Mouse (Mus musculus) midbrain, embryonic 12.5 days (tissue): ENCODE results near the gene Tet2. TPM values are rescaled to one million over a fixed set of nuclear protein-coding genes. Genes with fewer than 3 reads are reported as not detected.
A peak's percentile ranks its signal among the peaks of the same experiment; 100 is the strongest.

ENCODE experiments used
- ATAC-seq: fragments of 200-750 bp; cut with Nextera tagmentation; 2 replicates; pipeline ENCODE4 v1.8.0; 2017; ENCODE audit warnings: low read depth, moderate TSS enrichment, moderate library complexity; ENCODE audit not compliant: low FRiP score
- H3K27ac ChIP-seq: fragments of 300-500 bp; sonication (generic); replicated peaks from 2 replicates; pipeline ENCODE4 v1.5.1; 2016; ENCODE audit warnings: mild to moderate bottlenecking
- H3K27me3 ChIP-seq: fragments of 300-500 bp; sonication (generic); 2 replicates; pipeline ENCODE4 v1.6.1; 2016; ENCODE audit warnings: mild to moderate bottlenecking
- H3K36me3 ChIP-seq: fragments of 300-500 bp; sonication (generic); 2 replicates; pipeline ENCODE4 v1.6.1; 2016
- H3K4me1 ChIP-seq: fragments of 300-500 bp; sonication (generic); 2 replicates; pipeline ENCODE4 v1.6.1; 2016
- H3K4me2 ChIP-seq: fragments of 300-500 bp; sonication (generic); replicated peaks from 2 replicates; pipeline ENCODE4 v1.6.1; 2016; ENCODE audit warnings: mild to moderate bottlenecking, moderate library complexity
- H3K4me3 ChIP-seq: fragments of 300-500 bp; sonication (generic); 2 replicates; pipeline ENCODE4 v1.5.1; 2016; ENCODE audit warnings: mild to moderate bottlenecking
- H3K9ac ChIP-seq: fragments of 300-500 bp; sonication (generic); replicated peaks from 2 replicates; pipeline ENCODE4 v1.6.1; 2016; ENCODE audit warnings: mild to moderate bottlenecking, moderate library complexity
- H3K9me3 ChIP-seq: fragments of 300-500 bp; sonication (generic); 2 replicates; pipeline ENCODE4 v1.6.1; 2016; ENCODE audit warnings: mild to moderate bottlenecking
- WGBS: fragments of 180-500 bp; shearing (Covaris S2); methylation state at CpG from one replicate; pipeline ENCODE4 v1.1.7; 2016; 5-methylcytosine and 5-hydroxymethylcytosine counted together
- polyA plus RNA-seq: library from polyadenylated mRNA; unstranded; fragments of >200 nt; fragmentation: Nextera tagmentation; extraction: Ambion mirVana; gene quantifications from 2 replicates; pipeline ENCODE4 v1.2.1, GENCODE M21; 2016

Gene Tet2
- polyA plus RNA-seq, 1 experiment from 2014 or later: 26.3 TPM

DNA sequence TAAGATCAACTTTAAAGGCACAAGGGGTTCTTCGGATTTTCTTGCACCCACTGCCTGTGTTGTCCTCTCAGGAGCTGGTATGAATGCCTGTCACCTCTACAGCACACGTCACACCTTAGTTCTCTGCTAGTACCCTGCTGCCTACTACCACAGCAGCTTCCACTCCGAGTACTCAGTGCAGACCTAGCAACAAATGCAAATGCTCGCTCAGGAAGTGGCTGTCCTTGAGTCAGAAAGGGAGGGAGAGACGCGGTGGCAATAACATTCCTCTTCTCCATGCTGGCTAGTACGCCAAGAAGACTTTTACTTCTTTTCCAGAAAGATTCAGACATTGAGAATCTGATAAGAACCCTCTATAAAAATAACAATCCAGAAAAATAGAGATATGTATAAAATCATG lies 31.5 kb downstream of the Tet2 start:
- Histone ChIP-seq H3K9me3 (no peaks in the 10 kb centered on the region), H3K36me3 (peaks cover 55% of the 10 kb centered on the region), H3K27me3 (no peaks in the 10 kb centered on the region), H3K4me1 (no peaks in the 10 kb centered on the region), H3K9ac (no peak overlapping the region), H3K4me2 (no peak overlapping the region), H3K4me3 (no peak overlapping the region), H3K27ac (no peak overlapping the region)
- WGBS: 87% methylated on average over 7 of the region's 7 CpGs
- no peak for ATAC-seq

DNA sequence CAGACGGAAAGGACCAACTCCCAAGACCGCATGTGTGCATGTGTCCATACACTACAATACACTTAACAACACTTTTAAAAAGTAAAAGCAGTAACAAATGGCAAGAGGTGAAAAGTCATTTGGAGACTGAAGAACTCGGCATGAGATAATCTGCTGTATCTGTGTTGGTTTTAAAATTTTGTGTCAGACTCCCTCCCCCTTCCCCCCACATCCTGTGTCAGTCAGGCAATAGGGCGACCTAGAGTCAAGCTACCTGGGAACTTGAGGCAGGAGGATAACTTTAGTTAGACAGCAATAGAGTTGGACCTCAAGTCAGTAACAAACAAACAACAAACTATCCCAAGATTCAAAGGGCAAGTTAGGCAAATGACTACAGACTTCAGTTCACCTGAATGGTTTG lies 34.6 kb downstream of the Tet2 start:
- no peak overlapping the region for H3K4me3 ChIP-seq
- H3K4me2 ChIP-seq: no peak overlapping the region
- no peak for ATAC-seq
- no peak overlapping the region for H3K9ac ChIP-seq
- H3K27ac ChIP-seq: no peak overlapping the region
- no peaks in the 10 kb centered on the region for H3K4me1 ChIP-seq
- 91% methylated on average over 4 of the region's 4 CpGs for WGBS
- H3K36me3 ChIP-seq: peaks cover 52% of the 10 kb centered on the region
- no peaks in the 10 kb centered on the region for H3K27me3 ChIP-seq
- H3K9me3 ChIP-seq: no peaks in the 10 kb centered on the region

DNA sequence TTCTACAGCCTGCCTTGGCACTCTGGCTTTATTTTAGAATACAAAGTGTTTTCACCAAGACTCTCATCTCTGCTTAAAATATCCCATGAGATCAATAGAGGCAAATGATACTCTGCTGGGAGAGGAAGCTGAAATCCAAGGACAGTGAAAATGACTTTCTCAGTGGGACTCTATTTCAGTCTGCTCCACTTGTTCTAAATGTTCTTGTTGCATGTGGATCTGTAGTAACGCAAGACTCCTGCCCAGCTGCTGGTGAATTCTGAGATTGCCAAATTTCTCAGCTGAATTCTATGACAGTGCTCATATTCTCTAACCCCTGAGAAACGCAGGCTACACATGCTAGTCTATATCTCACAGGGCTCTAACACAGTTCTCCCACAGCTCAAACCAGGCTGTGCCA lies 35.1 kb downstream of the Tet2 start:
- H3K36me3 ChIP-seq: peaks cover 52% of the 10 kb centered on the region
- 93% methylated on average over 2 of the region's 2 CpGs for WGBS
- no peak overlapping the region for H3K27ac ChIP-seq
- ATAC-seq: no peak
- H3K9ac ChIP-seq: no peak overlapping the region
- no peaks in the 10 kb centered on the region for H3K9me3 ChIP-seq
- H3K4me1 ChIP-seq: no peaks in the 10 kb centered on the region
- no peaks in the 10 kb centered on the region for H3K27me3 ChIP-seq
- H3K4me3 ChIP-seq: no peak overlapping the region
- H3K4me2 ChIP-seq: no peak overlapping the region

DNA sequence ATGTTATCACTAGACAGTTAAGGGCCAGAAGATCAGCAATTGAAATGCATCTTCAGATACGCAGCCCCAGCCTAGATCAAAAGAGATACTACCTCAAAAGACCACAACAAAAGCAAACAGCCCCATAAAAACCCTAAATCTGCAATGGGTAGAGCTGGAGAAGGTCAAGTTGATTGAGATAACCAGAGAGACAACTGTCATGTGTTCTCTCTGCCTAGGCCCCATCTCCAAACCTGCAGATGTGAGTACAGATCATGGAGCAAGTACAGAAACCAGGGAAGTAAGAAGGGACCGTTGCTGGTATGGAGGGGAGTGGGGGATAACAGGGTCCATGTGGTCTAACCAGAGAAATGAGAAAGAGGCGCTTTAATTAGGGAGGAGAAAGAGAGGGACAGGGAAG lies 36.1 kb downstream of the Tet2 start:
- no peak overlapping the region for H3K4me3 ChIP-seq
- ATAC-seq: no peak
- no peak overlapping the region for H3K9ac ChIP-seq
- no peaks in the 10 kb centered on the region for H3K9me3 ChIP-seq
- H3K4me2 ChIP-seq: no peak overlapping the region
- no peaks in the 10 kb centered on the region for H3K4me1 ChIP-seq
- peaks cover 47% of the 10 kb centered on the region for H3K36me3 ChIP-seq
- H3K27ac ChIP-seq: no peak overlapping the region
- whole genome bisulfite sequencing: 94% methylated on average over 3 of the region's 3 CpGs
- no peaks in the 10 kb centered on the region for H3K27me3 ChIP-seq

DNA sequence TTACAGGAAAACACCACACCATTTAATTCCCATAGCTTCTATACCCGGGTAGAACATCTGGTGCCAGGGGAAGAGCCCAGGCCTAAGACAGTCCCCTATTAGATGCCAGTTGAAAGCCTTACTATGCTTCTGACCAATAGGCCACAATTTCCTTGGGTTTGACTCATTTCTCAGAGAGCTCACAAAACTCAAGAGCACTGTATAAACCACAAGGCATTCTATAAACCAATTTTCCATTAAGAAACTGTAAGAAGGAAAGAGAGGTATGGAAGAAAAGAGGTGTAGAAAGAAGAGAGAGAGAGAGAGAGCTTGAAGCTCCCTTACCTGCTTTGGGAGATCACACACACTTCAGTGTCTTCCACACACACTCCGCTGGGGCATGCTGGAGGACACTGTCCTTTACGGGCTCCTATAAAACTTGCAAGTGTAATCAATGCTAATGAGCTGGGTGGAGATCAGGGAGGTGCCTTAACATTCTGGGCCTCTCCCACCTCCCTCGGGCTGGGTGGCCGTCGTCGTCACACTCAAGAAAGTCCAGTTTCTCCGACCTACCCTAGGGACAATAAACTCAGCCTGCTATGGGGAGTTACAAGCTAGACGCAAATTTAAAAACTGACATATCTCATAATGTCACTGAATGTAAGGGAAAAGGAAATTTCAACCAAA lies 38.5 kb downstream of the Tet2 start:
- Histone ChIP-seq H3K36me3 (peaks cover 26% of the 10 kb centered on the region), H3K27ac (no peak overlapping the region), H3K9ac (no peak overlapping the region), H3K9me3 (no peaks in the 10 kb centered on the region), H3K4me2 (no peak overlapping the region), H3K4me1 (no peaks in the 10 kb centered on the region), H3K27me3 (no peaks in the 10 kb centered on the region), H3K4me3 (no peak overlapping the region)
- no peak for ATAC-seq
- WGBS: 88% methylated on average over 9 of the region's 9 CpGs

DNA sequence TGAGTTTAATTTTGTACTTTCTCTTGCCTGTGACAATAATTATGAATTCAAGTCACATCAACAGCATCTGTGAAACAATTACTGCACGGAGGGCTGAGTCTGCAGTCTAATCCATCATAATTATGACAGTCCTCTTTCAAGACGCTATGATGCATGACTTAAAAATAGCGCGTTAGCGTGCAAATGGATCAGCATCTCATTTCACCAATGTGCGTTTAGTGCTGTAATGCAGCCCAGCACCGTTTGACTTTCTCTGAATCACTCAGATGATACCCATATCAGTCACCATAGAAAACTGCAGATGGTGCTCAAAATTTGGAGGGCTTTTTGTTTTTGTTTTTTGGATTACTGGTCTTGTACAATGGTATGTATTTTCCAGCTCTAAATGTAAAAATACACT lies 48.0 kb downstream of the Tet2 start:
- H3K4me2 ChIP-seq: no peak overlapping the region
- no peak overlapping the region for H3K27ac ChIP-seq
- no peaks in the 10 kb centered on the region for H3K36me3 ChIP-seq
- ATAC-seq: peak; percentile 69; the same call in 1 of the 2 replicates
- 0 out of 2 replicates have a peak, but pooled peaks cover 2% of the 10 kb centered on the region for H3K9me3 ChIP-seq
- no peak overlapping the region for H3K4me3 ChIP-seq
- H3K27me3 ChIP-seq: no peaks in the 10 kb centered on the region
- no peaks in the 10 kb centered on the region for H3K4me1 ChIP-seq
- 65% methylated on average over 7 of the region's 7 CpGs for whole genome bisulfite sequencing
- no peak overlapping the region for H3K9ac ChIP-seq

DNA sequence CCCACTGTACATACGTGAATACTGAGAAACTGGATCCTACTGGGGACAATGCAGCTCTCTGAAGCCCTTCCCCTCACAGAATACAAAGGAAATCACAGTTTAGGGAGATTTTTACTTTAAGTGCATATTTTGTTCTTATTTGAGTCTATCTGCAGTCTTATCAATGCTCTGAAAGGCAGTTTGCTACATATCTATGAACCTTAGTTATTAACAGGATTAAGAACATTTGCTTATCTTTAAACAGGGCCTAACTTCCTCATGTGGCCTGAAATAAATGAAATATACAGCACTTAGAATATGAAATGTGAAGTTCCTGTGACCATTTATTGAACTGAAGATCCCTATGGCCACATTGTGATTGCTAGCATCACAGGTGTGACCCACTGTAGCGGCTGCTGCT lies 53.6 kb downstream of the Tet2 start:
- Histone ChIP-seq H3K4me2 (no peak overlapping the region), H3K4me3 (no peak overlapping the region), H3K27ac (no peak overlapping the region), H3K27me3 (no peaks in the 10 kb centered on the region), H3K9me3 (0 out of 2 replicates have a peak, but pooled peaks cover 2% of the 10 kb centered on the region), H3K36me3 (peaks cover 26% of the 10 kb centered on the region), H3K9ac (no peak overlapping the region), H3K4me1 (no peaks in the 10 kb centered on the region)
- no peak for ATAC-seq
- 87% methylated on average over 2 of the region's 2 CpGs for WGBS

DNA sequence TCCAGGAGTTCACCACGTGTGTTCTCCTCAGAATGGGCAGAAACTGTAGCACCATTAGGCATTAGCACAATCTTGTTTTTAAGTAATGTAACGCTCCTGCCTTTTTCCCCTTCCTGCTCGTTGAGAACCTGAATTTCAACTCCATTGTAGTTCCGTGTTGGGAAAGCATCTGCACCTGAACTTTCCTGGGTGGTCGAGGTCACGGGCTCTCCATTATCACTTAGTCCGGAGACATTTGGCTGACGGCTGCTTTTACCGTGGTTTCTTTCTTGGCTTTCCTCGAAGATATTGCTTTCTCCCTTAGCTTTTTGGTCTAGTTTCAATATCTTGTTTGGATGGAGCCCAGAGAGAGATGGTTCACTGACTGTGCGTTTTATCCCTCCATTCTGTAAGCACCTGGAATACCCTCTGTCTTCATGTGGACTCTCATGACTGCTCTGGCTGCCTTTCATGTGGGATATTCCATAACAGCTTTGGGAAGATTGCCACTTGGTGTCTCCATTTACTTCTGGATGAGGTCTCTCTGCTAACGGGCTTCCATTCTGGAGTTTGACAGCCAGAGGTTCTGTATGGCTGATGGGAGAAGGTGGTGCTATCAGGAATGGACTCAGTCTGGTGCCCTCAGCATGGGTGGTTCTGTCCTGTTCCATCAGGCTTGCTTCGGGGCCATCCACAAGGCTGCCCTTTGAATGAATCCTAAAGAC lies 56.8 kb downstream of the Tet2 start:
- H3K27ac ChIP-seq: no peak overlapping the region
- H3K9me3 ChIP-seq: no peaks in the 10 kb centered on the region
- H3K9ac ChIP-seq: no peak overlapping the region
- no peak overlapping the region for H3K4me2 ChIP-seq
- peaks cover 47% of the 10 kb centered on the region for H3K36me3 ChIP-seq
- 95% methylated on average over 13 of the region's 13 CpGs for WGBS
- H3K4me3 ChIP-seq: no peak overlapping the region
- no peaks in the 10 kb centered on the region for H3K27me3 ChIP-seq
- no peak for ATAC-seq
- no peaks in the 10 kb centered on the region for H3K4me1 ChIP-seq

DNA sequence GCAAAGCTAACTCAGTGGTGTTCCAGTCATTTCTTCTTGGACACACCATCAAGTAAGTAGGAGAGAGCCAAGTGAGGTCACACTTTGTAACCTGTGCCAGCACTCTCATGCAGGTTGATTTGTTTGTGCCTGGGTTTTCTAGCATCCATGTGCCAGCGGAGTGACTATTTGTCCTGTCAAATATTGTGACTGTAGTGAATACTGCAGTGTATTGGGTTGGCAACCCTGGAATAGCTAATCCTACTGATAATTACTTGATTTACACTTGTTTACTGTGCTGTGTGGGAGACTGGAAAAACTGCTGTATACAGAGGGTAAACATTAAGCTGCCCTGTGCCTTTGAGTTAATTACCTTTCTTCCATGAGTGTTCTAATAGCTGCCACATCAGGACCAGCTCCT lies 62.1 kb downstream of the Tet2 start:
- H3K27ac ChIP-seq: no peak overlapping the region
- 96% methylated on average over 1 of the region's 1 CpGs for WGBS
- no peaks in the 10 kb centered on the region for H3K4me1 ChIP-seq
- peaks cover 68% of the 10 kb centered on the region for H3K36me3 ChIP-seq
- no peaks in the 10 kb centered on the region for H3K9me3 ChIP-seq
- no peak overlapping the region for H3K9ac ChIP-seq
- no peak overlapping the region for H3K4me2 ChIP-seq
- H3K27me3 ChIP-seq: no peaks in the 10 kb centered on the region
- H3K4me3 ChIP-seq: no peak overlapping the region
- ATAC-seq: no peak

DNA sequence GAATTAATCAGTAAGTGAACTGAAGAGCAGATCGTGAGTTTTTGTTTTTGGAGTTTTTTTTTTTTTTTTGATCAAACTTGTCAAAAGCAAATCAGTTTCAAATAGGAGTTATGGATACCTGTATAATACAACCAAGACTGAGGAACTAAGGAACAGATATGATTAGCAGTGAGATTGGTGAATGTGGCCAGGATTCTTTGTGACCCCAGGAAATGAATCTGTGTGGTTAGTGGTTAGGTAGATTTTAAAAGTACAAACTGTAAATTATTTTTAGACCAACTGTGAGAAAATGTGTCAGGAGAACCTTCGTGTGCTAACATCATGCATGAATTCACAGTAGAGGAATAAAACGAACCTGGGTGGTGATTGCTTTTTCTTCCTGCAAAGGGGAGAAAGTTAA lies 66.0 kb downstream of the Tet2 start:
- Histone ChIP-seq H3K4me3 (no peak overlapping the region), H3K4me2 (no peak overlapping the region), H3K27ac (no peak overlapping the region), H3K4me1 (no peaks in the 10 kb centered on the region), H3K27me3 (no peaks in the 10 kb centered on the region), H3K36me3 (peaks cover 52% of the 10 kb centered on the region), H3K9ac (no peak overlapping the region), H3K9me3 (no peaks in the 10 kb centered on the region)
- 90% methylated on average over 3 of the region's 3 CpGs for WGBS
- ATAC-seq: no peak

DNA sequence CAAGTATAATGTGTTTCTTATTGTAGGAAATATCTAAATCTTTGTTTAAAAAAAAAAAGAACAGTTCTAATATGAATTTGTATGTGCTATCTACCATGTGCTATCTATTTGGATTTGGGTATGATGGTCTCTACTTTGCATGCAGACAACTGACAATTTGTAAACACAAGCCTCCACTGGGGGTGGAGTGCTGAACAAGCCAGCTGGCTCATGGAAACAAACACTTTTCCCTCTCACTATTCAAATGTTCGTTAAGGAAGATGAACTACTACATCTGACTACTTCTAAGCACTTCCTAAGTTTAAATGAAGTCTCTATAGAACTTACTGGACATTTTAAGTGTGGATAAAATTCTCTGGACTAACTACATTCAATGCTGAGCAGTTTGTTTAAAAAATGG lies 71.2 kb downstream of the Tet2 start:
- 89% methylated on average over 1 of the region's 1 CpGs for WGBS
- no peak overlapping the region for H3K4me3 ChIP-seq

DNA sequence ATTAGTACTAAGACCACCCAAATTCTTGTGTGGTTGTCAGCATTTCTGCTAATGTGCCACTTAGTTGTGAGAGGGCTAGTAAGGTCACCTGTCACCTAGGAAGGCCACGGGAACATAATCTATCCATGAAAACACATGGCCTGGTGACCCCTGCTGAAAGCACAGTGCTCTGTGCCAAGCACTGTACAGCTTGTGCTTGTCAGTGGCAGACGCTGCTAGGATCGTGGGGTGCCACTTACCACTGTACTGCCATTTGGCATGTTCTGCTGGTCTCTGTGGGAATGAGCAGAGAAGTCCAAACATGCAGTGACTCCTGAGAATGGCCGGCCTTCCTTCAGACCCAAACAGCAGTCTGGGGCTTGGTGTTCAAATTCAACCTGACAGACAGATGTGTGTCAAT lies 73.8 kb downstream of the Tet2 start:
- no peak for ATAC-seq
- Histone ChIP-seq H3K27me3 (no peaks in the 10 kb centered on the region), H3K4me3 (no peak overlapping the region), H3K4me1 (no peaks in the 10 kb centered on the region), H3K4me2 (no peak overlapping the region), H3K9me3 (no peaks in the 10 kb centered on the region), H3K27ac (no peak overlapping the region), H3K36me3 (peaks cover 75% of the 10 kb centered on the region), H3K9ac (no peak overlapping the region)
- 91% methylated on average over 4 of the region's 4 CpGs for WGBS

More for the DNA sequence above, 71.2 kb downstream of the Tet2 start:
- Histone ChIP-seq H3K9ac (no peak overlapping the region), H3K27me3 (no peaks in the 10 kb centered on the region), H3K4me1 (no peaks in the 10 kb centered on the region), H3K9me3 (no peaks in the 10 kb centered on the region), H3K36me3 (peaks cover 55% of the 10 kb centered on the region), H3K4me2 (no peak overlapping the region), H3K27ac (no peak overlapping the region)
- no peak for ATAC-seq
